Mouse (Mus musculus) lung, embryonic 15.5 days (tissue): ENCODE measurements around the gene Gm30191. TPM values are rescaled to one million over a fixed set of nuclear protein-coding genes. Genes with fewer than 3 reads are reported as not detected.

Experiments
- ATAC-seq: fragments of 200-750 bp; cut with Nextera tagmentation; 2 replicates; pipeline ENCODE4 v1.8.0; 2017; ENCODE audit warnings: moderate number of reproducible peaks, borderline replicate concordance; ENCODE audit not compliant: low FRiP score, low TSS enrichment; ENCODE audit errors: extremely low read depth
- H3K27ac ChIP-seq: fragments of 300-500 bp; sonication (generic); 2 replicates; pipeline ENCODE4 v1.5.1; 2015; ENCODE audit warnings: moderate library complexity, mild to moderate bottlenecking, inconsistent platforms
- H3K27me3 ChIP-seq: fragments of 300-500 bp; sonication (generic); 2 replicates; pipeline ENCODE4 v1.6.1; 2015; ENCODE audit warnings: inconsistent platforms
- H3K36me3 ChIP-seq: fragments of 300-500 bp; sonication (generic); 2 replicates; pipeline ENCODE4 v1.6.1; 2015; ENCODE audit warnings: inconsistent platforms
- H3K4me1 ChIP-seq: fragments of 300-500 bp; sonication (generic); 2 replicates; pipeline ENCODE4 v1.6.1; 2015; ENCODE audit warnings: inconsistent platforms
- H3K4me2 ChIP-seq: fragments of 300-500 bp; sonication (generic); 2 replicates; pipeline ENCODE4 v1.6.1; 2015; ENCODE audit warnings: inconsistent platforms, mild to moderate bottlenecking, moderate library complexity
- H3K4me3 ChIP-seq: fragments of 300-500 bp; sonication (generic); 2 replicates; pipeline ENCODE4 v1.5.1; 2015; ENCODE audit warnings: mild to moderate bottlenecking, inconsistent platforms
- H3K9ac ChIP-seq: fragments of 300-500 bp; sonication (generic); 2 replicates; pipeline ENCODE4 v1.6.1; 2015; ENCODE audit warnings: inconsistent platforms
- H3K9me3 ChIP-seq: fragments of 300-500 bp; sonication (generic); 2 replicates; pipeline ENCODE4 v1.6.1; 2016; ENCODE audit warnings: inconsistent platforms
- WGBS: fragments of 180-500 bp; shearing (Covaris S2); methylation state at CpG from one replicate; pipeline ENCODE4 v1.1.7; 2015; 5-methylcytosine and 5-hydroxymethylcytosine counted together
- polyA plus RNA-seq: library from polyadenylated mRNA; unstranded; fragments of >200 nt; fragmentation: Nextera tagmentation; extraction: Ambion mirVana; gene quantifications from 2 replicates; pipeline ENCODE4 v1.2.1, GENCODE M21; 2015

Gene Gm30191
- polyA plus RNA-seq, 1 experiment from 2014 or later, result not detected

DNA sequence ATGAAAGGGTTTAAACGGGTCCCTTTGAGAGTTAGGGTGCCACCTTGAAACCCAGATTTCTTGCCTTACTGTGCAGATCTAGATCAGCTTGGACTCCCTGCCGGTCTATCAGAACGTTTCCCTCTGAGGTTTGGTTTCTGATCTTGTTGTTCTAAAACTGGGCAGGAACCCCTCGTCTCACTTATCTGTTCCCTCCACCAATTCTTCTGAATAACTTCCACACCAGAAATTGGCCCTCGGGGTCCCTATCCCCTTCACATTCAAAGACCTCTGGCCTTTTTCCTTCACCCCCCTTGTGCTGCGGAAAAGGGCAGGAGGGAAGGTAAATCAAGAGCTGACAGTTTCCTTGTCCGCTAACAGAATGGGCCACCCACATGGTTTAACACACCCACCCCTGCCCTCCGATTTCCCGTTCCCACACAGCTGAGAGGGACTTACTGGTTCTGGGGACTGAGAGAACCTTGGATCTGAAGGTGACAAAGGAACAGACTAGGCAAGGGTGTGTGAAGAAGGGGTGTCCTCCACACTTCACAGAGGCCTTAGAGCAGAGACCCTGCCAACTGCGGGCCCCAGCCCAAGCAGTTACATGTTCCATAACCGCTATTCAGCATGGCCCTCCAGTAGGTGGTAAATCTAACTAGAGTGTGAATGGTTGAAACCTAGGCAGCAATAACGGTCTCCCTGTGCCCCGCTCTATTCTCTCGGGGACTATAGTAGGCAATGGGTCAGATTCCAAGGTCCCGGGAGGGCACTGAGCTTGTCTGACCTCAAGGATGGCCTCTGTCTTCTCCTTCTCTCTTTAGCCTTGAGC, 6.4 kb downstream of the Gm30191 start:
- H3K4me3 ChIP-seq, result peak overlapping the region; percentile 45

DNA sequence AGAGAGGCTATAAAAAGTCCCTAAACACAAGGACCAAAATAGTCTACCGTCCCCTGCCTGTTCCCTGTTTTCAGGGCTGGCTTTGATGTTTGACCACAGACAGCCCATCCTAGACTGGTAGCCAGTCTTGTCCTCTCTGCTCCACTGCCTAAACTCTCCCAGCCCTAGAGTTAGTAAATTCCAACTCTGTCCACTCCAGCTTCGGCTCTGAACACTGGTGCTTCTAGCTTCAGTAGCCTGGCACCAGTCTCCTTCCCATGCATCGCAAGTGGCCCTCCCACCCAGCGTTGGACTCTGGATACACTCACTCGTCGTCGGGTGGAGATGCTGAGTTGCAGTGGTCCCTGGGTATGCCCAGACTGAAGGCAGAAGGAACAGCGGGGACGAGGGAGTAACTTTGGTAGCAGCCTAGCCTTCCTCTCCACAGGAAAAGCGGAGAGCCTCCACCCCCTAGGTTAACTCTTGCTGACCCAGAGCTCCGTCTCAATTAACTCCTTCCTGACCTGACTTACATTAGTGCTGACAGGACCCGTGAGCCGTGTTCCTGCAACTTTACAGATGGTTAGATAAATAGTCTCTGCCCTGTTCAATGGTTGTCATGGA, 7.1 kb downstream of the Gm30191 start, which contains the start of gene Grrp1:
Gene Grrp1 (minus strand): TSS at position 385 of the 603 bp plus-strand sequence.
- Histone ChIP-seq H3K9ac (0 out of 2 replicates have a peak within 1 kb of the TSS, but pooled peaks have one; percentile 17), H3K9me3 (no peaks in the 10 kb centered on the region), H3K27ac (peak within 1 kb of the TSS; percentile 38), H3K4me3 (peak within 1 kb of the TSS; percentile 45), H3K36me3 (no peaks in the 10 kb centered on the region), H3K4me1 (peaks cover 85% of the 10 kb centered on the region), H3K27me3 (peaks cover 58% of the 10 kb centered on the region), H3K4me2 (peak within 1 kb of the TSS; percentile 95)
- WGBS, result 2% methylated on average over 13 of the region's 13 CpGs
- ATAC-seq, result no peak

More for the DNA sequence above, 6.4 kb downstream of the Gm30191 start:
- peak overlapping the region; percentile 57 for H3K27ac ChIP-seq
- ATAC-seq, result no peak
- no peaks in the 10 kb centered on the region for H3K9me3 ChIP-seq
- H3K9ac ChIP-seq, result 0 out of 2 replicates have a peak overlapping the region, but pooled peaks have one; percentile 17
- H3K4me1 ChIP-seq, result peaks cover 80% of the 10 kb centered on the region
- peaks cover 64% of the 10 kb centered on the region for H3K27me3 ChIP-seq
- no peaks in the 10 kb centered on the region for H3K36me3 ChIP-seq
- 20% methylated on average over 15 of the region's 15 CpGs for WGBS
- peak overlapping the region; percentile 95 for H3K4me2 ChIP-seq

DNA sequence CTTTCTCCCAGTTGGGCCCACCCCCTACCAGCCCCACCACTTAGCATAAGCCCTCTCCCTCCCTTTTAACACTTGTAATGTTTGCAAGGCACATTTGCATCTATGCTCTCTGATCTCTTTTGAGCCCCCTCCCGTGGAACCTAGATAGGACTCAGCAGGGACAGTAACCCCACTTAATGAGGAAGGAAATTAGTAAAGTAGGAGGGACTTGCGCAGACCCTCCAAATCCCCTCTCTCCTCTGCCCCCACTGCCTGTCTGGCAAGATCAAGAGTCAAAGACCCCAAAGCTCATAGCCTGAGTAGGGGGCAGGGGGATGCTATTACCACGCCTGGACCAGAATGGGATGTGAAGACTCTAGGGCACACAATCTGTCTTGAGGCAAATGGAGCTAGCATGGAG, 8.1 kb downstream of the Gm30191 start:
- Histone ChIP-seq H3K4me1 (peaks cover 77% of the 10 kb centered on the region), H3K27ac (no peak overlapping the region), H3K36me3 (no peaks in the 10 kb centered on the region), H3K4me3 (no peak overlapping the region), H3K9me3 (no peaks in the 10 kb centered on the region), H3K27me3 (peaks cover 49% of the 10 kb centered on the region), H3K4me2 (no peak overlapping the region), H3K9ac (no peak overlapping the region)
- no peak for ATAC-seq
- 52% methylated on average over 3 of the region's 3 CpGs for WGBS

DNA sequence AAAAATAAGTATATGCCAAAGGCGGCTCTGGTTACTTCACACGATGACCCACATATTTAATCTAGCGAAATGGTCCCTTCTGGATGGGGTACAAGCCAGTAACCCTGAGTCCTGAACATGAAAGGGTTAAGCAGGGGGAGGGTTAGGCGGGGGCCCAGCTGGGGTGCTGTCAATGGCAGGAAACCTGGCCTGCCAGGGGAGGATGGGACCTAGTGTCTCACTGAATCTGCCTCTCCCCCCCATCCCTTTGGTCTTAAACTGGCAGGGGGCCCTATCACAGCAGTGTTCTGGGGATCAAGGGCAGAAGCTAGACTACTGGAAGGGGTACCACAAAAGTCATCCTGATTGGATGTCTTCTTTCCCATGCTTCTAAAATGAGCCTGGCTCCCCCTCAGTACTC, 9.1 kb downstream of the Gm30191 start:
- Histone ChIP-seq H3K4me2 (peak overlapping the region; percentile 13; the same call in 1 of the 2 replicates), H3K9me3 (no peaks in the 10 kb centered on the region), H3K27ac (peak overlapping the region; percentile 70), H3K9ac (0 out of 2 replicates have a peak overlapping the region, but pooled peaks have one; percentile 7), H3K4me1 (peaks cover 67% of the 10 kb centered on the region), H3K36me3 (no peaks in the 10 kb centered on the region), H3K4me3 (no peak overlapping the region), H3K27me3 (peaks cover 39% of the 10 kb centered on the region)
- 40% methylated on average over 4 of the region's 4 CpGs for WGBS
- ATAC-seq, result no peak

DNA sequence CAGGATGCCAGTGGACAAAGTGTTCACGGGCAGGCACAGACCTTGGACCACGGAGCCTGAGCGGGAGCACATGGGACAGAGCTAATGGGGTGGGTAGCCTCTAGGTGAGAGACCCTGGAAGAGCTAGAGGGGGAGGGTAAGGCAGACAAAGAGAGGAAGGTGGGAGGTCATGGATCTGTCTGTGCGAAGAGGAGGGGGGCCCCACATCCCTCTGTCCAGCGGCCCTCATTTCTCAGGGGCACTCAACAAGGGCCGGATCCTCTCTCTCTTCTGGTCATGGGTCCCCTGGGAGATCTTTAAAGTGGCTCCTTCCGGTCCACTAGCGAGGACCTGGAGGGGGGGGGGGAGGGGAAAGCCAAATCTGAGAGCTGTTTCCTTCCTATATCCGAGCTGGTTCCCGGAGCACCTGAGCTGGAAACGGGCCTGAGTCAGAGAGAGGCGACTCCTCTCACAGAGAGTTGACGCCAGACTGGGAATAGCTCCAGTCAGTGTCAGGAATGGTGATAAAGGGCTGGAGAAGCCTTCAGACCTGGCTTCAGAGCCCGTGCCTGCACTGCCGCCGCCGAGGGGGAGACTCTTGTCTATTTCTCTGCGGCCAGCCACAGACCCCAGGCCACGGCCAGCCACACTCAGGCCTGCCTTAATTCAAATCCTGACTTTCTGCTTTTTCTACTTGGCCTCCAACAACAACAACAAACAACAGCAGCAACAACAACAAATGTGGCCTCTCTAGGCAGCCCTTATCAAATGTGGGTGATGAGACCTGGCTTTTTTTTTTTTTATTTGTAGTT, 9.9 kb downstream of the Gm30191 start:
- H3K9ac ChIP-seq, result no peak overlapping the region
- H3K4me1 ChIP-seq, result peaks cover 59% of the 10 kb centered on the region

DNA sequence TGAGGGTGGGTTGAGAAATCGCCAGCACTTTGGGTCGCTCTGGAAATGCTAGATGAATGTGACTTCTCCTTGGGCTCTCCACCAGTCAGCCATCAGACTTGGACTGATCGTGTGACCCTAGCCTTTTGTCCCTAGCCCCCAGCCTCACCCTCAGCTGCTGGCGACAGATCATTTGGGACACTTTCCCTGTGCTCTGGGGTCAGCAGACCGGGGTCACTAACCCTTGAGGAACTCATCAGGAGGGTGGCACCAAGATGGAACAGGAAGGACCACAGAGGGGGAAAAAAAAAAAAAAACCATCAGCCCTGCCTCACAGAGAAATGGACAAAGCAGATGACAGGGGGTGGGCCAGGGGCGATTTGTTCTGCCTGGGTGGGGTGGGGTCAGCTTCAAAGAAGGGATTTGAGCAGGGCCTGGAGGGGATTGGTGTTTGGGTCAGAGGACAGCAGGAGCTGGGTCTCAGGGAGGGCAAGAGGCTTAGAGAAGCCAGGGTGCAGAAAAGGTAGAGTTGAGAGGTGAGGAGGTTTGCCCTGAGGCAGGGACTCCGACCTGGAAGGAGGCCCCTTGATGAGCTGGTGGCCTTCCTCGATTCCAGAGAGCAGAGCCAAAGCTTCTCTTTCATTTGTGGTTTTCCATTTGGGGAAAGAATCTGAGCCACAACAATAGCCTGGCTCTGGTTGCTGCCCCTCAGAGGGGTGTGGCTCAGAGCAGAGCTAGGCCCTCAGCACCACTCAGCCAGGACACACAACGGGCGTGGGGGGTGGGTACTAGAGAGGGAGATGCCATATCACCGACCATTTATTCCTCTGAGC, 10.7 kb downstream of the Gm30191 start:
- H3K27me3 ChIP-seq, result peaks cover 24% of the 10 kb centered on the region
- H3K9me3 ChIP-seq, result no peaks in the 10 kb centered on the region
- ATAC-seq, result no peak
- peak overlapping the region; percentile 6; the same call in 1 of the 2 replicates for H3K4me2 ChIP-seq
- H3K27ac ChIP-seq, result peak overlapping the region; percentile 70
- H3K36me3 ChIP-seq, result no peaks in the 10 kb centered on the region
- no peak overlapping the region for H3K4me3 ChIP-seq
- 27% methylated on average over 11 of the region's 11 CpGs for WGBS
- H3K9ac ChIP-seq, result no peak overlapping the region
- peaks cover 51% of the 10 kb centered on the region for H3K4me1 ChIP-seq

More for the DNA sequence above, 9.9 kb downstream of the Gm30191 start:
- Histone ChIP-seq H3K36me3 (no peaks in the 10 kb centered on the region), H3K4me3 (no peak overlapping the region), H3K4me2 (peak overlapping the region; percentile 13; the same call in 1 of the 2 replicates), H3K27ac (peak overlapping the region; percentile 70), H3K27me3 (peaks cover 32% of the 10 kb centered on the region), H3K9me3 (no peaks in the 10 kb centered on the region)
- peak; percentile 10; the same call in 1 of the 2 replicates for ATAC-seq
- 14% methylated on average over 17 of the region's 19 CpGs for WGBS

DNA sequence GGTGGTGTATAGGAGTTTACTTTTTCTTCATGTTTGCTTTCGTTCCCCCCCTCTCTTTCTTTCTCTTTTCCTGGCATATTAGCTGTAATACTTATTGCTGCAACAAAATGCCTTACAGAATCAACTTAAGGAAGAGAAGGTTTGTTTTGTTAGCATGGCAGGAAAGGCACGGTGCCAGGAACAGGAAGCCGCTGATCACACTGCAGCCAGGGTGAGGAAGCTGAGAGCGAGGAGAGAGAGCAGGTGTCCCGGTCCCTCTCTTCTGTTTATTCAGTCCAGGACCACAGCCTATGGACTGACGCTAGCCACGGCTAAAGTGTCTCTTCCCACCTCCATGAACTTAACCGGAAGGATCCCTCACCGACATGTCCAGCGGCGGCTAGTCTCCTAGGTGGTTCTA, 11.6 kb downstream of the Gm30191 start:
- Histone ChIP-seq H3K4me1 (peaks cover 44% of the 10 kb centered on the region), H3K9me3 (no peaks in the 10 kb centered on the region), H3K27ac (peak overlapping the region; percentile 70; the same call in 1 of the 2 replicates), H3K4me2 (peak overlapping the region; percentile 6; the same call in 1 of the 2 replicates), H3K9ac (no peak overlapping the region), H3K36me3 (no peaks in the 10 kb centered on the region), H3K4me3 (no peak overlapping the region), H3K27me3 (peaks cover 14% of the 10 kb centered on the region)
- 37% methylated on average over 11 of the region's 11 CpGs for WGBS
- no peak for ATAC-seq

DNA sequence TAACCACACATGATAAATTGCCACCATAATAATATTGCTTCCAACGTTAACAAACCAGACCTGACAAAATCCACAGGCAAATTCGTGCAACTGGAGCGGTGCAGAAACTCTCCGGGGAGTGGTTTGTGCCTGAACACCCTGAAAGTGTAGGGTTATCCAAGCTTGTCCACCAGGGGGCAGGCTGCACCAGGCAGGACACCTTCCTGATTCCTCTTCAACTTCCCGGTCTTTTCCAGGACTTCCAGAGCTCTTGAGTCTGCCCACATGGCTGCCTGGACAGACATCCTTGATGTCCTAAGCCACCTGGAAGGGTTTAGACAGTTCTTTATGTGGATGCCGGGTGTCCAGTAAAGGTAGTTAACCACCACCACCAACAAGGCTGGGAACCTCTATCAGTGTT, 16.5 kb downstream of the Gm30191 start:
- Histone ChIP-seq H3K36me3 (no peaks in the 10 kb centered on the region), H3K9ac (no peak overlapping the region), H3K27ac (no peak overlapping the region), H3K4me1 (peaks cover 4% of the 10 kb centered on the region; the same call in 1 of the 2 replicates), H3K4me2 (no peak overlapping the region), H3K27me3 (no peaks in the 10 kb centered on the region), H3K9me3 (no peaks in the 10 kb centered on the region), H3K4me3 (no peak overlapping the region)
- no peak for ATAC-seq
- 33% methylated on average over 6 of the region's 6 CpGs for WGBS

DNA sequence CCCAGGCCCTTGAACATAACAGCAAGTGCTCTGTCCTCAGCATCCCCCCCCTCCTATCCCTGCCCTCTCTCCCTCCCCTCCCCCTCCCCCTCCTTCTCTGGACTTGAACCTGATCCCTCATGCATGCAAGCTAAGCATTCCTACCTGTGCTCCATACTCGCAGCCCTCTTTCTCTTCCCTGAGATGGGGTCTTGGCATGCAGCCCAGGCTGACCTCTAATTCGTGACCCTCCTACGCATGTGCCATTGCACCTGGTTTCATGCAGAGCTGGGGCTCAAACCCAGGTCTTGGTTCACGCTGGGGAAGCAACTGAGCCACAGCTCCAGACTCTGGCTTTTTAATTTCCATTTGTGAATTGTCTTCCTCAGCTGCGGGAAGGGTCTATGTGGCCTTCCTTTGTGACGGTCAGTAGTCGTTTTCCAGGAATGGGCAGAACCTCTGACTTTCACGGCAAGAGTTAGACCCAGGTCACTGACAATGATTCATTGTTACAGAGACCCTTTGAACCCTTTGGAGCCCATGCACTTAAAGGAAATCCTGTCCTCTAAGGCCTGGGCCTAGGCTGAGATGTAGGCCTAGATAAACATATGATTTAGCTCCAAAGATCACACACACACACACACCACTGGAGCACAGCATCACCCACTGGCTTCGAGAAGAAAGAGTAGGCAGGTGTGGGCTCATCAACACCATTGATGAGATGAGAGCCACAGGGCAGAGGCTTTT, 19.3 kb downstream of the Gm30191 start:
- no peak overlapping the region for H3K27ac ChIP-seq
- no peaks in the 10 kb centered on the region for H3K36me3 ChIP-seq
- H3K4me3 ChIP-seq, result no peak overlapping the region
- no peaks in the 10 kb centered on the region for H3K9me3 ChIP-seq
- WGBS, result 46% methylated on average over 9 of the region's 9 CpGs
- no peak overlapping the region for H3K4me2 ChIP-seq
- no peak for ATAC-seq
- H3K4me1 ChIP-seq, result no peaks in the 10 kb centered on the region; the same call in 1 of the 2 replicates
- no peaks in the 10 kb centered on the region for H3K27me3 ChIP-seq
- no peak overlapping the region for H3K9ac ChIP-seq

DNA sequence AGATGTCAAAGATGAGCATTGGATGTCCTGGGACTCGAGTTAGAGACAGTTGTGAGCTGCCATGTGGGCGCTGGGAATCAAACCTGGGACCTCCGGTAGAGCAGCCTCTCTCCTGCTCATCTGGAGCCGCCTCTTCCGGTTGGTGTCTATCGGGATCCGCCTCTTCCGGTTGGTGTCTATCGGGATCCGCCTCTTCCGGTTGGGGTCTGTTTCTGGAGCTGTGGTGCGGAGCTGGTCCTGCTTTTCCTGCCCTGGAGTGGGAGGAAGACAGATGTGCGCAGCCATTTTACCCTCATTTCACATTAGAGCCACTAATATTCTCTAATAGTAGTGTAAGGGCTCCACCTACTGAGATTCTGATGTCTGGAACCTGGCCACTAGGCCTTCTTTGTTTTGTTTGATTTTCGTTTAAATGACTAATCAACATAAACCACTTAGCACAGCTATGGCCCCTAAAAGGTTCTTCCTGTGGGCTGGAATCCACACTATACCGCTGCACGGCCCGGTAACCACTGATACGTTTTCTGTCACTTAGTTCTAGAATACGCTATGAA, 21.4 kb downstream of the Gm30191 start:
- no peak for ATAC-seq
- Histone ChIP-seq H3K9ac (no peak overlapping the region), H3K4me3 (no peak overlapping the region), H3K4me1 (peaks cover 6% of the 10 kb centered on the region; the same call in 1 of the 2 replicates), H3K27me3 (no peaks in the 10 kb centered on the region), H3K4me2 (no peak overlapping the region), H3K9me3 (no peaks in the 10 kb centered on the region), H3K36me3 (no peaks in the 10 kb centered on the region), H3K27ac (no peak overlapping the region)
- WGBS, result 75% methylated on average over 19 of the region's 19 CpGs
